ENCODE assay signal across 21 mouse cellular contexts in genomic region chr4:104509230-104509985, GRCm38 (mm10).
DNase-seq lines count a peak whose midpoint lies in the region; ATAC-seq lines count a peak whose summit lies in the region.
"Had no signal": no experiment of that assay in that cellular context is flagged by ENCODE, and none has a peak within 500 bp of the region (broad histone marks: within the 10 kb centered on the region; RNA-seq: fewer than 3 reads in every experiment).

No protein-coding gene starts in this region.

- no peak for ATAC-seq in midbrain, embryonic 13.5 days
- ATAC-seq in midbrain, embryonic 15.5 days (replicated peaks), result no peak
- ATAC-seq in forebrain, embryonic 14.5 days, result 0 out of 2 replicates have a peak, but pooled peaks have one; percentile 36
- ATAC-seq: inflammation-experienced regulatory T-cells, adult 6 months; liver, embryonic 12.5 days had no signal

- DNase-seq in layer of hippocampus, adult 9-11 months, result peak; percentile 41
- no peak for DNase-seq in layer of hippocampus, adult 8-10 months (ENCODE audit: low spot score in 2 of 2)
- DNase-seq in forebrain, embryonic 14.5 days (ENCODE audit: low spot score), result peak; percentile 48
- no peak for DNase-seq in ovary, postnatal 14 days (ENCODE audit: low spot score)
- no peak for DNase-seq in testis, postnatal 10 days (ENCODE audit: low spot score)
- DNase-seq: adrenal gland, adult 2 months; cerebellum, adult 9-10 months; kidney, adult 18-20 months; layer of hippocampus, postnatal 36 days; lung, adult 18-20 months; thymus, postnatal 14 days had no signal

- H3K4me1 ChIP-seq in midbrain, embryonic 13.5 days (replicated peaks), result peaks cover 37% of the 10 kb centered on the region
- peaks cover 29% of the 10 kb centered on the region for H3K4me1 ChIP-seq in midbrain, embryonic 15.5 days
- peaks cover 19% of the 10 kb centered on the region for H3K4me1 ChIP-seq in forebrain, embryonic 14.5 days (ENCODE audit: control insufficient read depth, insufficient read depth, low read length)
- H3K4me1 ChIP-seq: limb, embryonic 13.5 days; liver, embryonic 12.5 days had no signal

- H3K4me2 ChIP-seq in midbrain, embryonic 13.5 days (replicated peaks), result no peak overlapping the region
- H3K4me2 ChIP-seq in midbrain, embryonic 15.5 days, result no peak overlapping the region
- H3K4me2 ChIP-seq in forebrain, embryonic 14.5 days (ENCODE audit: low read length), result no peak overlapping the region
- H3K4me2 ChIP-seq: hindbrain, embryonic 13.5 days; limb, embryonic 13.5 days; liver, embryonic 12.5 days; midbrain, embryonic 12.5 days; neural tube, embryonic 13.5 days had no signal

- no peak overlapping the region for H3K4me3 ChIP-seq in midbrain, embryonic 13.5 days (replicated peaks)
- H3K4me3 ChIP-seq in midbrain, embryonic 15.5 days, result no peak overlapping the region
- H3K4me3 ChIP-seq in forebrain, embryonic 14.5 days (ENCODE audit: low read depth, low read length), result no peak overlapping the region
- H3K4me3 ChIP-seq: hindbrain, embryonic 13.5 days; limb, embryonic 13.5 days; liver, embryonic 12.5 days; midbrain, embryonic 12.5 days; myocyte; neural tube, embryonic 13.5 days had no signal

- H3K9ac ChIP-seq in midbrain, embryonic 13.5 days (replicated peaks), result no peak overlapping the region
- no peak overlapping the region for H3K9ac ChIP-seq in midbrain, embryonic 15.5 days
- H3K9ac ChIP-seq in forebrain, embryonic 14.5 days (ENCODE audit: low read length), result no peak overlapping the region
- H3K9ac ChIP-seq: limb, embryonic 13.5 days; liver, embryonic 12.5 days; midbrain, embryonic 12.5 days; neural tube, embryonic 13.5 days had no signal

- H3K27ac ChIP-seq in midbrain, embryonic 13.5 days, result 0 out of 2 replicates have a peak overlapping the region, but pooled peaks have one; percentile 39
- no peak overlapping the region for H3K27ac ChIP-seq in midbrain, embryonic 15.5 days
- H3K27ac ChIP-seq in forebrain, embryonic 14.5 days (ENCODE audit: low read depth, low read length), result no peak overlapping the region
- H3K27ac ChIP-seq: hindbrain, embryonic 13.5 days; kidney, postnatal 0 days; limb, embryonic 13.5 days; liver, embryonic 12.5 days; midbrain, embryonic 12.5 days; neural tube, embryonic 13.5 days had no signal

- no peaks in the 10 kb centered on the region for H3K9me3 ChIP-seq in midbrain, embryonic 13.5 days
- no peaks in the 10 kb centered on the region for H3K9me3 ChIP-seq in midbrain, embryonic 15.5 days
- H3K9me3 ChIP-seq in forebrain, embryonic 14.5 days (replicated peaks; ENCODE audit: control insufficient read depth, low read length), result no peaks in the 10 kb centered on the region
- H3K9me3 ChIP-seq: hindbrain, embryonic 13.5 days; limb, embryonic 13.5 days; liver, embryonic 12.5 days; midbrain, embryonic 12.5 days; neural tube, embryonic 13.5 days had no signal

- no peaks in the 10 kb centered on the region for H3K27me3 ChIP-seq in midbrain, embryonic 13.5 days
- H3K27me3 ChIP-seq in midbrain, embryonic 15.5 days (replicated peaks), result no peaks in the 10 kb centered on the region
- H3K27me3 ChIP-seq in forebrain, embryonic 14.5 days (replicated peaks; ENCODE audit: control insufficient read depth, insufficient read depth, low read length), result no peaks in the 10 kb centered on the region
- H3K27me3 ChIP-seq: hindbrain, embryonic 13.5 days; limb, embryonic 13.5 days; liver, embryonic 12.5 days; midbrain, embryonic 12.5 days; neural tube, embryonic 13.5 days had no signal

- no peaks in the 10 kb centered on the region for H3K36me3 ChIP-seq in midbrain, embryonic 13.5 days
- no peaks in the 10 kb centered on the region for H3K36me3 ChIP-seq in midbrain, embryonic 15.5 days (replicated peaks)
- H3K36me3 ChIP-seq in forebrain, embryonic 14.5 days (ENCODE audit: control insufficient read depth, insufficient read depth, low read length), result no peaks in the 10 kb centered on the region
- H3K36me3 ChIP-seq: hindbrain, embryonic 13.5 days; limb, embryonic 13.5 days; liver, embryonic 12.5 days; midbrain, embryonic 12.5 days; neural tube, embryonic 13.5 days had no signal

- WGBS in midbrain, embryonic 13.5 days, result 42% methylated on average over 5 of the region's 5 CpGs
- WGBS in midbrain, embryonic 15.5 days, result 38% methylated on average over 5 of the region's 5 CpGs
- 40% methylated on average over 5 of the region's 5 CpGs for WGBS in forebrain, embryonic 14.5 days

Comparison
In these comparisons a context has a peak if more than half of its experiments do, and no peak if none do; other contexts are left out.
1. DNase-seq: peak in layer of hippocampus, adult 9-11 months (single experiment) and forebrain, embryonic 14.5 days (single experiment); none in layer of hippocampus, adult 8-10 months (0 of 2), ovary, postnatal 14 days (single experiment) and testis, postnatal 10 days (single experiment).